Mouse (Mus musculus): Measurements from ENCODE around the gene Tubb2a. TPM values are rescaled to one million over a fixed set of nuclear protein-coding genes. Genes with fewer than 3 reads are reported as not detected.
"Not testable (repeated sequence)": the region's sequence is repeated elsewhere in the genome, so short reads cannot be mapped to it uniquely, and the experiment has no call there.

Tubb2a gene
- polyA plus RNA-seq, 1 experiment from 2014 or later: 1,972 TPM

DNA sequence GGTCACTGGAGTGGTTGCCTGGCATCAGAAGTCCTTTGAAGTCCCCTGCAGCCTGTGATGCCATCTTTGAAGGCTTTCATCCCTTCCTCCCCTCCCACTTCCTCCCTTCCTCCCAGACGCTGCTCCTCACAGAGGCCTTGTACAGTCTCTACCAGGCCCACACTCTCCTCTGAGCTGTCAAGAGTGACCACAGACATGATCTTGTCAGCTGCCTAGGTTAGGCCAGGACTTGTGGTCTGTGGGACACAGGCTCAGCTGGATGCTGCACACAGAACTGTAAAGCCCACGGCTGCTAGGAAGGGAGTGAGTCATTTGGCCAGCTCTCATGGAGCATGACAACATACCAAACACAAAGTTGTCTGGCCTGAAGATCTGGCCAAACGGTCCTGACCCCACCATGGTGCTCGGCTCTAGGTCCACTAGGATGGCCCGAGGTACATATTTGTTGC is 10.4 kb upstream of the Tubb2a start:
- not testable (repeated sequence) for H3K9me3 ChIP-seq, H3K27me3 ChIP-seq, H3K4me3 ChIP-seq, H3K36me3 ChIP-seq
- ATAC-seq (ENCODE audit: low FRiP score): peak; percentile 57
- peak overlapping the region; percentile 61; the same call in 1 of the 2 replicates for H3K9ac ChIP-seq
- peak overlapping the region; percentile 92 for H3K27ac ChIP-seq
- 47% methylated on average over 5 of the region's 5 CpGs for WGBS
- peak overlapping the region; percentile 39; the same call in 1 of the 2 replicates for H3K4me2 ChIP-seq
- H3K4me1 ChIP-seq (replicated peaks): peaks cover 37% of the 10 kb centered on the region

DNA sequence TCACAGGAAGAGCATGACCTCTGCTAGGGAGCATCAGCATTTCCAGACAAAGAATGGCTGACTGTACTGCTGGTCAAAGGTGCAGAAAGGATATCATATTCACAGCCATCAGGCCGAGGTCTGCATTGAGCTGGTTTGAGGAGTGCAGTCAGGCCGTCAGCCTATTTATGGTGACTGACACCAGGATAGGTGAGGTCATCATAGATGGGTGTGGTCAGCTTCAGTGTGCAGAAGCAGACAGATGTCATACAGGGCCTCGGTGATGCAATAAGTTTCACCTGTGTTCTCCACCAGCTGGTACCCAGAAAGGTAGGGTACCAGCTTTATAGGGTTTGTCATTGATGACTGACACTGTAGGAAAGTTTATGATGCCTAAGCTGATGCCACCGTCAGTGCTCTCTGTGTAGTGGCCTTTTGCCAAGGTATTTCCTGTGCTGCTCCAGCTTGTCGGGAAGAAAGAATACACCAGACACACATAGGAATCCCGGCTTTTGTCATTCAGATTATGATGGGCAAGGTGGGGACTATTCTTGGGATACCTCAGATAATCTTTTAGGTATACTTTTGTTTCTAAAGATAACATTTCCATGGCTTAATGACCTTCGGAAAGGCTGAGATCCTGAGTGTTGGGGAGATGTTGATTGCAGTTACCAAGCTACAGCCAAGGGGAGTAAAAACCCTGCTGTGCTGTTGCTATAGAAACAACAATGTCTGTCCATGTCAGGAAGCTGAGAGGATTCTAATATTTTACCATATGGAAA is 9.4 kb upstream of the Tubb2a start:
- H3K4me3 ChIP-seq: no peak overlapping the region
- no peaks in the 10 kb centered on the region for H3K27me3 ChIP-seq
- 48% methylated on average over 7 of the region's 7 CpGs for WGBS
- peak overlapping the region; percentile 92 for H3K27ac ChIP-seq
- H3K9me3 ChIP-seq: no peaks in the 10 kb centered on the region
- H3K36me3 ChIP-seq: no peaks in the 10 kb centered on the region
- peak overlapping the region; percentile 36; the same call in 1 of the 2 replicates for H3K9ac ChIP-seq
- ATAC-seq (ENCODE audit: low FRiP score): peak; percentile 21; the same call in 1 of the 2 replicates
- H3K4me2 ChIP-seq: peak overlapping the region; percentile 39; the same call in 1 of the 2 replicates
- H3K4me1 ChIP-seq (replicated peaks): peaks cover 37% of the 10 kb centered on the region

DNA sequence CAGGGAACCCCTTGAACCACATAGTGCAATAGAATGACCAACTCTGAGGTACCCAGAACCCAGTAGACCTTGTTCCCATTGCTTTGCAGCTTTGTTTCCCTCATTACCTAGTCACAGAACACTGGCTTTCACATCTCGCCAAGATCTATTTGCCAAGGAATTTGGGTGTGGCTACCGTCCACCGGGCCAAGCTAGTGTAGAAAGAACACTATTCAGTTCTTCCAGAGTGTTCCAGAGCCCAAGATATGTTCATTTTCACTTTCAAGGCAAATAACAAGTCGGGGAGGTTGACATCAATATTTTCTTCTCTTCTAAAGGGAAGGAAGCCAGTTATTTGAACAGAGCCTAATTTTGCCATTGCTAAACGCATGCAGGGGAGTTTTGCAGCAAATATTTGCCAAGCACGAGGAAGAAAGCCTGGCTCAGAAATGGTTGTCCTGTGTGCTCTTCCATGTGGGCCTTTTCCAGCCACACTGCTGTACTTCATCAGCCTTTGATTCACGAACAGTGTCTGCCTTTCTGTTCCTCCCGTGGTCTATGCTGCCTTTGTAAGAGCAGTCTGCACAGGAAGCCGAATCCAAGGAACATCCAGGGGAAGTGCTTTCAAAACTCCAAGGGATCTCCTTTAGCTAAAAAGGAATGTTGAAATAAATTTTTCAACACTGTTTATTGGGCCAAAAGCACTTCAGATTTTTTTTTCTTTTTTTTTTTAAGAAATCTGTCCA is 6.4 kb upstream of the Tubb2a start:
- ATAC-seq (ENCODE audit: low FRiP score): no peak
- H3K4me3 ChIP-seq: no peak overlapping the region
- WGBS: 72% methylated on average over 9 of the region's 9 CpGs
- no peak overlapping the region for H3K9ac ChIP-seq
- H3K36me3 ChIP-seq: no peaks in the 10 kb centered on the region
- no peak overlapping the region for H3K4me2 ChIP-seq
- H3K27me3 ChIP-seq: no peaks in the 10 kb centered on the region
- peaks cover 26% of the 10 kb centered on the region for H3K4me1 ChIP-seq (replicated peaks)
- no peak overlapping the region for H3K27ac ChIP-seq
- no peaks in the 10 kb centered on the region for H3K9me3 ChIP-seq

DNA sequence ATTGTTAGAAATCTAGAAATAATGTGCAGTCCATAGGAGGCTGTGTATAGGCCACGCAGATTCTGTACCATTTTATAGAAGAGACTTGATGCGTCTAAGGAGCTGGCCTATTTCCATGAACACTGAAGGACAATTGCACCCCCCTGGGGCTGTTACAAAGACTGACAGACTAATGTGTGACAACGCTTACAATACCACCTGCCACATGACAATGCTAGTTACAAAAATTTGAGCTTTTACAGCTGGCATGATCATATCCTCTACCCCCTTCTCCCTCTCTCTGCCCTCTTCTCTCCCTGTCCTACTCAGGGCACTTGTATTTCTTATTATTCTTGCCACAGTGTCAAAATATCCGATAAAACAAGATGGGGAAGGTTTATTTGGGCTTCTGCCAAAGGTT is 4.1 kb upstream of the Tubb2a start:
- 59% methylated on average over 4 of the region's 4 CpGs for WGBS
- H3K4me1 ChIP-seq (replicated peaks): peaks cover 10% of the 10 kb centered on the region
- no peak for ATAC-seq (ENCODE audit: low FRiP score)

DNA sequence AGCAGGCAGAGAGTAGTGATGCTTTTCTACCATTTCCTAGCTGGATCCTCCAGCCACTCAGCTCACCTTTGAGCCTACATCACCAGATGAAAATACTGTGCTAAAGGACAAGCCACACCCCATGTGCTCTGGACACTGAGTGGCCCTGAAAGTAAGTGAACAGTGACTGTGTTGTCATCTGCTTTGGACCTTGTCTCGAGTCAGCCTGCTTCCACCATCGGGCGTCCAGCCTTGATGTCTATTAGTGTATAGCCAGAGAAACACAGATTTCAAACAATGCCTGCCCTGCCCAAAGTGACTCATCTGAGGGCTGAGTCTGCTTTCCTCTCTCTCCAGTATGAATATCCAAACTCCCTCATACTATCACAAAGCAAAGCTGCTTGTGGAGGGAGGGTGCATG is 2.0 kb upstream of the Tubb2a start:
- Histone ChIP-seq H3K4me1 (replicated peaks) (peaks cover 25% of the 10 kb centered on the region), H3K4me2 (no peak overlapping the region), H3K36me3 (peaks cover 13% of the 10 kb centered on the region), H3K4me3 (no peak overlapping the region), H3K9ac (no peak overlapping the region), H3K9me3 (no peaks in the 10 kb centered on the region), H3K27me3 (no peaks in the 10 kb centered on the region), H3K27ac (no peak overlapping the region)
- ATAC-seq (ENCODE audit: low FRiP score): no peak
- WGBS: 80% methylated on average over 3 of the region's 3 CpGs

More for the DNA sequence above, 4.1 kb upstream of the Tubb2a start:
- H3K4me3 ChIP-seq: no peak overlapping the region
- H3K27ac ChIP-seq: no peak overlapping the region
- no peaks in the 10 kb centered on the region for H3K9me3 ChIP-seq
- H3K9ac ChIP-seq: no peak overlapping the region
- no peaks in the 10 kb centered on the region for H3K36me3 ChIP-seq
- H3K27me3 ChIP-seq: no peaks in the 10 kb centered on the region
- no peak overlapping the region for H3K4me2 ChIP-seq

DNA sequence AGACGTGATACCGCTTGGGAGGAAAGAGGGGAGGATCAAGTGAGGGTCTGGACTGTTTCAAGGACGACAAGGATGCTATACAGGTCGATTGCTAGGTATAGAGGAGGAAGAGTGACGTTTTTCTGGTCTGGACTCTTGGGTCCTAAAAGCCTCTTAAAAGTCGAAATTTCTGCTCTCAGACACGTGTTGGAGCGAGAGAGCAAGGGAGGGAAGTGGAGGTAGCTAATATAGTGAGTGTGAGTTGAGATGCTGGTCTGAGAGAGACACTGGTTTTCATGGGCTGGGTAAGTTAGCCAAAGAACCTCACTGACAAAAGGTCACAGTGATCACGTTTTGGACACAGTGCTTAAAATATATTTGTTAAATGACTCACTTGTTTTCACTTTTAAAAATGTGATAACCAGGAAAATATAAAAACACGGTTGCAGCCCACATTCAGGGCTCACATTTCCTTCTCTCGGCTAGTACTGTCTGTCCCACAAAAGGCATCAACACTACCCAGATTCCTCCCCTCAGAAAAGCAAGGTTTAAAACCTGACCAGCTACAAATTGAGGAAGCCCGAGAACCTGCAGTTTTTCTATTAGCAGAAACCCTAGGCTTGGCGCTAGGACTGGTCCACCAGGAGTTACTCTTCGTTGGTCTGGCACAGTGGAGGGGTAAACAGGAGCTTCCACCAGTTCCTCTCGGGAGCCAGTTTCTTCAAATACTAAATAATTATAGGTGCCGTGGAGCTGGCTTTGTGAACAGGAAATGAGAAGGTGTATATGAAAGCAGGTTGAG is 883 bp upstream of the Tubb2a start:
- Histone ChIP-seq H3K9me3 (no peaks in the 10 kb centered on the region), H3K9ac (peak overlapping the region; percentile 95), H3K4me1 (replicated peaks) (peaks cover 29% of the 10 kb centered on the region), H3K27ac (peak overlapping the region; percentile 96), H3K4me3 (peak overlapping the region; percentile 87), H3K36me3 (peaks cover 17% of the 10 kb centered on the region), H3K4me2 (peak overlapping the region; percentile 72), H3K27me3 (no peaks in the 10 kb centered on the region)
- ATAC-seq (ENCODE audit: low FRiP score): peak; percentile 11; the same call in 1 of the 2 replicates
- WGBS: 45% methylated on average over 16 of the region's 16 CpGs

DNA sequence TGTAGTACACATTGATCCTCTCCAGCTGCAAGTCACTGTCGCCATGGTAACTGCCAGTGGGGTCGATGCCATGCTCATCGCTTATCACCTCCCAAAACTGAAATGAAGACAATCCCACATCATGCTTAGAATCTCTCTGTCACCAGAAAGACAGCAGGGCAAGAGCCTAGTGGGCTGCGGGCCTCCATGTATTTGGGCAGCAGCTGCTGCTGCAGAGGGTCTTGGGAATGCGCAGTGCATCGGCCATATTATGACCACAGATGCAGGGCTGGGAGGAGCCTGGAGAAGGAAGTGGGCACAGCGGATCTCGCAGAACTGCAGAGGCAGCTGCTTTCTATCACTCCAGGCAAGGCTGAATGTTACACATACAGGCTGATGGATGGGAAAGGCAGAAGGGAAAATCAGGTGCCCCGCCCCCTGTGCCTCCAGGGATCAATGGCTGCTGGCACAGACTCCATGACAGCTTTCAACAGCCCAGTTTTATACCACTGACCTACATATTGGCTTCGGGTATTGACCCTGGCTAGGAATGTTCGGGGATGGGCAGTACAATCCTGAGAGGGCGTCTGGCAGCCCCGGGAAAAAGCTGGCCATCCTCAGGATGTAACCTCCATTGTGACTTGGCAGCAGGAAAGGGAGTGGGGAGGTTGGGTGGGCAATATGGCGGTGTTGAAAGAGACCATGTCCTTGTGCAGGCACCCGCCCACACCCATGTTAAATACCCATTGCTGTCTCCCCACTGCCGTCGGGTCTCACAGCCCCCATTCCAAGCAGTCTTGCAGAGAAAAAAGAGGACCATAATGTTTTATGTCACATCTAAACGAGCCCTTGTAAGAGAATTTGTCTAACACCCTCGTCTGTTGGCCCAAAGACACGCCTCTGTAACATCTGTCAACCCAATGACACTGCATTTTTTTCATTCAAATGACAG is 981 bp downstream of the Tubb2a start:
- Histone ChIP-seq H3K4me1 (replicated peaks) (peaks cover 42% of the 10 kb centered on the region), H3K27me3 (no peaks in the 10 kb centered on the region), H3K4me2 (peak overlapping the region; percentile 72), H3K27ac (peak overlapping the region; percentile 96), H3K9ac (peak overlapping the region; percentile 95), H3K36me3 (peaks cover 22% of the 10 kb centered on the region), H3K4me3 (peak overlapping the region; percentile 87), H3K9me3 (no peaks in the 10 kb centered on the region)
- ATAC-seq (ENCODE audit: low FRiP score): peak; percentile 74
- 21% methylated on average over 20 of the region's 20 CpGs for WGBS

DNA sequence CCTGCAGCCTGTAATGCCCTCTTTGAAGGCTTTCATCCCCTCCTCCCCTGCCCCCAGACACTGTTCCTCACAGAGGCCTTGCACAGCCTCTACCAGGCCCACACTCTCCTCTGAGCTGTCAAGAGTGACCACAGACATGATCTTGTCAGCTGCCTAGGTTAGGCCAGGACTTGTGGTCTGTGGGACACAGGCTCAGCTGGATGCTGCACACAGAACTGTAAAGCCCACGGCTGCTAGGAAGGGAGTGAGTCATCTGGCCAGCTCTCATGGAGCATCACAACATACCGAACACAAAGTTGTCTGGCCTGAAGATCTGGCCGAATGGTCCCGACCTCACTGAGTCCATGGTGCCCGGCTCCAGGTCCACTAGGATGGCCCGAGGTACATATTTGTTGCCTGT is 1.9 kb downstream of the Tubb2a start:
- not testable (repeated sequence) for H3K27ac ChIP-seq; ATAC-seq (ENCODE audit: low FRiP score)
- peak overlapping the region; percentile 72 for H3K4me2 ChIP-seq

DNA sequence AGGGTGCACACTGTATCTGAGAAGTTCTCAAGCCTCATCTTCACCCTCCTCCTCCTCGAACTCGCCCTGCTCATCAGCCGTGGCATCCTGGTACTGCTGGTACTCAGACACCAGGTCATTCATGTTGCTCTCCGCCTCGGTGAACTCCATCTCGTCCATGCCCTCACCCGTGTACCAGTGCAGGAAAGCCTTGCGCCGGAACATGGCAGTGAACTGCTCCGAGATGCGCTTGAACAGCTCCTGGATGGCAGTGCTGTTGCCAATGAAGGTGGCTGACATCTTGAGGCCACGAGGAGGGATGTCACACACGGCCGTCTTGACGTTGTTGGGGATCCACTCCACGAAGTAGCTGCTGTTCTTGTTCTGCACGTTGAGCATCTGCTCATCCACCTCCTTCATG is 3.4 kb downstream of the Tubb2a start:
- not testable (repeated sequence) for ATAC-seq (ENCODE audit: low FRiP score); H3K4me3 ChIP-seq; H3K4me2 ChIP-seq; H3K9me3 ChIP-seq; H3K27me3 ChIP-seq; H3K9ac ChIP-seq; H3K27ac ChIP-seq
- 95% methylated on average over 13 of the region's 17 CpGs for WGBS
- H3K4me1 ChIP-seq (replicated peaks): peaks cover 49% of the 10 kb centered on the region
- H3K36me3 ChIP-seq: peaks cover 30% of the 10 kb centered on the region

More for the DNA sequence above, 1.9 kb downstream of the Tubb2a start:
- H3K9me3 ChIP-seq, H3K27me3 ChIP-seq: not testable (repeated sequence)
- H3K4me3 ChIP-seq: peak overlapping the region; percentile 87
- 70% methylated on average over 6 of the region's 6 CpGs for WGBS
- peak overlapping the region; percentile 95 for H3K9ac ChIP-seq
- H3K4me1 ChIP-seq (replicated peaks): peaks cover 42% of the 10 kb centered on the region
- H3K36me3 ChIP-seq: peaks cover 27% of the 10 kb centered on the region

DNA sequence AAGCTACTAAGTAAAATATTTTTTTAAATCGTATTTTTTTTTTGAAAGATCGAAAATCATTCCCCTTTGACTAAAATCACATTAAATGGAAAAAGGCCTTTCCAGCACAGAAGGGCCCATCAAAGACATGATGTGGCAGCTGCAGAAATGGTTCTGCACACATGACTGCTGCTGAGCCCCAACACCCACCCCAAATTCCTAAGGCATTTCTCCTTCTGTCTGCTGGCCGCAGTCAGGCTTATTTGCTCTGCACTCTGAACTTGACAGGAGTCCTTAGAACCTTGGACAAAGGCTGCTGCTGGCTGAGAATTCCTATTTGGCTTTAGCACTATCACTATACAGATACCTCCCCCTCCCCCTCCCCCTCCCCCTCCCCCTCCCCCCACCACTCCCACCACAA is 5.0 kb downstream of the Tubb2a start:
- Histone ChIP-seq H3K4me1 (replicated peaks) (peaks cover 46% of the 10 kb centered on the region), H3K9me3 (no peaks in the 10 kb centered on the region), H3K27ac (no peak overlapping the region), H3K9ac (no peak overlapping the region), H3K4me3 (no peak overlapping the region), H3K36me3 (peaks cover 30% of the 10 kb centered on the region), H3K4me2 (no peak overlapping the region), H3K27me3 (no peaks in the 10 kb centered on the region)
- ATAC-seq (ENCODE audit: low FRiP score): no peak
- WGBS: 58% methylated on average over 3 of the region's 3 CpGs

DNA sequence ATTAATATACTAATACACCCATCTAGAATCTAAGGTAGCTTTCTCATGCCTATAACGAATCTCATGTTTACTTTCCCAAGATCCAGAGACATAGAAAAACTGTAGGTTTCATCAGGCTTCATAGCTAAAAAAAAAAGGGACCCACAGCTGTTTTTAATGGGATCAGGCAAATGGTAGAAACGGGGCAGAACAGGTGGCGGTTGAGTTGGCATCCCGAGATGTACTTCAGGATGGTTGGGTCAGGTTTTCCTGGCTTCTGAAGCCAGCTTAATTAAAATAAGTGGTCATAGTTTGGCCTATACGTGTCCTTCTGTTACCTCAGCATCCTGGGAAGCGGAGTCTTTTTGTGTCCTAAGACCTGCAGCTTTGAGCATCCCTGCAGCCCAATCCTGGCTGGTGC is 6.0 kb downstream of the Tubb2a start:
- WGBS: 90% methylated on average over 6 of the region's 6 CpGs
- Histone ChIP-seq H3K4me1 (replicated peaks) (peaks cover 45% of the 10 kb centered on the region), H3K27ac (no peak overlapping the region), H3K4me2 (no peak overlapping the region), H3K9ac (no peak overlapping the region), H3K9me3 (no peaks in the 10 kb centered on the region), H3K4me3 (no peak overlapping the region), H3K36me3 (peaks cover 30% of the 10 kb centered on the region), H3K27me3 (no peaks in the 10 kb centered on the region)
- no peak for ATAC-seq (ENCODE audit: low FRiP score)

Data from hindbrain, embryonic 13.5 days (tissue).